Mouse (Mus musculus): ENCODE measurements around the gene Thada. TPM values are rescaled to one million over a fixed set of nuclear protein-coding genes. Genes with fewer than 3 reads are reported as not detected.
A peak's percentile ranks its signal among the peaks of the same experiment; 100 is the strongest.

Gene Thada
- polyA plus RNA-seq, 2 experiments, result 9.1 to 9.7 TPM

DNA sequence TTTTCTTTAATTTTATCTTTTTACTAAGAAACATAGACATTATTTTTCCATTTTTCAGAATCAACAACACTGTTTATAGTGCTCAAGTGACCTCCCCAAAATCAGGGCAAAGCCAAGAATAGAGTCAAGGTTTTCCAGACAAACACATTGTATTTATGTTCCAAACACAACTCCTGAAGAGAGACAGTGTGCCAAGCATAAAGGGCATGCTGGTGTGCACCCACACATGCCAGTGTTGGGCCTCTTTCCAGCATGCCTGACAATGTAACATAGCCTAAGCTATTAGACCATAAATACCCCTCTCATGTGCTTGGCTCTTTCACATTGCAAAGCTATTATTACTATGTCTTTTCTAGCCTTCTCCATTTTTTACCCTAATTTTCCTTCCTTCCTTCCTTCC lies 205.8 kb downstream of the Thada start:
- Histone ChIP-seq H3K9me3 (ENCODE audit: control insufficient read depth, low read length) (no peaks in the 10 kb centered on the region), H3K4me3 (replicated peaks; ENCODE audit: low read length) (no peak overlapping the region), H3K4me1 (ENCODE audit: control insufficient read depth, insufficient read depth, low read length) (peaks cover 59% of the 10 kb centered on the region), H3K36me3 (ENCODE audit: control insufficient read depth, insufficient read depth, low read length) (no peaks in the 10 kb centered on the region), H3K27ac (replicated peaks; ENCODE audit: low read depth, low read length) (no peak overlapping the region), H3K9ac (ENCODE audit: low read depth, low read length, severe bottlenecking) (no peak overlapping the region), H3K4me2 (replicated peaks; ENCODE audit: low read depth, low read length, severe bottlenecking) (no peak overlapping the region), H3K27me3 (ENCODE audit: control insufficient read depth, insufficient read depth, low read length) (no peaks in the 10 kb centered on the region)
- ATAC-seq (ENCODE audit: low FRiP score, low read depth) (no peak), DNase-seq (ENCODE audit: low spot score) (no peak)
- no peak for TF ChIP-seq POLR2A (IDR thresholded peaks at IDR 0.05; ENCODE audit: borderline replicate concordance, extremely low read depth, insufficient read depth, insufficient read length)

DNA sequence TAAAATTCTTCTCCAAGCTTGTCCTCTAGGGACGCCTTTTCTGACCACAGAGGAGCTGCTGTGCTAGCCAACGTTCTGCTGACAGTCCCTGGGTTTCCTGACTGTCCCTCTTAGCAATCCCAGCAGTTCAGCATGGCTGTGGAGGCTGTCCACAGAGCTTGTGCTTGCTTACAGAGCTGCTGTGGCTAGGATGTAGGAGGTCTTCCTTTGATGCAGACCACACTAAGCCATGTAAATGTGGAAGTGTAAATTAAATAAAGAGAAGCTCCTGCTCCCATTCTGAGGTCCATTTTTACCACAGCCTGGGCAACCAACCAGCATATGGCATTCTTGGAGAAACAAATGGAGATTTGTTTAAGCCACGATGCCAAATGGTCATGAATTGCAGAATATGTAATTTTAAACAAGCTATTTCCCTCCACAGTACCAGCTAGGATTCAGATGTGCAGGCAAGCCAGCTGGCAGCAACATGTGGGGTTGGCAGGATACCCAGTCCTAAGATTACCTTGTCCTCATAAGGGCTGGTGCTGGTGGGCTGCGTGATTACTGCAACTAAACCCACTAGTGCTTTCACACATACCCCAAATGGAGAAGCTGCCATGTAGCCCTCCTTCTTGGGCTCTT lies 207.3 kb downstream of the Thada start:
- no peak overlapping the region for H3K4me3 ChIP-seq (replicated peaks; ENCODE audit: low read length)
- peaks cover 44% of the 10 kb centered on the region for H3K4me1 ChIP-seq (ENCODE audit: control insufficient read depth, insufficient read depth, low read length)
- ATAC-seq (ENCODE audit: low FRiP score, low read depth), result peak; percentile 81
- no peak for TF ChIP-seq POLR2A (IDR thresholded peaks at IDR 0.05; ENCODE audit: borderline replicate concordance, extremely low read depth, insufficient read depth, insufficient read length)
- H3K36me3 ChIP-seq (ENCODE audit: control insufficient read depth, insufficient read depth, low read length), result no peaks in the 10 kb centered on the region
- H3K27ac ChIP-seq (replicated peaks; ENCODE audit: low read depth, low read length), result peak overlapping the region; percentile 81
- H3K4me2 ChIP-seq (replicated peaks; ENCODE audit: low read depth, low read length, severe bottlenecking), result 0 out of 2 replicates have a peak overlapping the region, but pooled peaks have one; percentile 2
- DNase-seq (ENCODE audit: low spot score), result peak; percentile 81
- no peaks in the 10 kb centered on the region for H3K27me3 ChIP-seq (ENCODE audit: control insufficient read depth, insufficient read depth, low read length)
- H3K9me3 ChIP-seq (ENCODE audit: control insufficient read depth, low read length), result no peaks in the 10 kb centered on the region
- no peak overlapping the region for H3K9ac ChIP-seq (ENCODE audit: low read depth, low read length, severe bottlenecking)
- 42% methylated on average over 4 of the region's 4 CpGs for WGBS

DNA sequence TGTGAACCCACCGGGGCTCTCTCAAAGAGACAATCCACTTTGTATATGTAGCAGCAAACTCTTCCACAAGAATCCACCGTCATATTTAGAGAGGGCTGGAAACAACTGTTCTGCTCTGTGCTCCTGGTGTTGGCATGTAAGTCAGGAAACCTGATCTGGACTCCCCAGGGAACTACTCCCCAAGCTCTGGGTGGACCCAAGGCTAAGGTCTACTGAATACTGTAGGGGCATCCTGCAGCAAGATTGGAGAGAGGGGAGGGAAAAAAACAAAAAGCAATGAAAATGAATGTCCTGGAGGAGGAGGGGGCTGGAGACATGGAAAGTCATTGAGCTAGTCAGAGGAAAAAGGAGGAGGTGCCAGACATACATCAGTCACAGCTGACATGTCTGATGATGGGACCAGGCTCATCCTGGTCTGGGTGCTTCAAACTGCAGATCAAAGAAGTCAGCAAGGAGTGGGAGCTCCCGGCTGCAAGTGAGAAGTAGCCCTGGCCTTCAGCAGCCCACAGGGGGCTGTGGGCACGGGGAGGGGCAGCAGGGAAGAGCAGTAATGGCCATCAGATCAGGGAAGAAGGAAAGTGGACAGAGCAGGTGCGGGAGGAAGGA lies 208.0 kb downstream of the Thada start:
- Histone ChIP-seq H3K27me3 (ENCODE audit: control insufficient read depth, insufficient read depth, low read length) (no peaks in the 10 kb centered on the region), H3K4me1 (ENCODE audit: control insufficient read depth, insufficient read depth, low read length) (peaks cover 42% of the 10 kb centered on the region), H3K4me2 (replicated peaks; ENCODE audit: low read depth, low read length, severe bottlenecking) (no peak overlapping the region), H3K9ac (ENCODE audit: low read depth, low read length, severe bottlenecking) (no peak overlapping the region), H3K9me3 (ENCODE audit: control insufficient read depth, low read length) (no peaks in the 10 kb centered on the region), H3K27ac (replicated peaks; ENCODE audit: low read depth, low read length) (0 out of 2 replicates have a peak overlapping the region, but pooled peaks have one; percentile 7), H3K4me3 (replicated peaks; ENCODE audit: low read length) (no peak overlapping the region), H3K36me3 (ENCODE audit: control insufficient read depth, insufficient read depth, low read length) (no peaks in the 10 kb centered on the region)
- no peak for DNase-seq (ENCODE audit: low spot score)
- no peak for ATAC-seq (ENCODE audit: low FRiP score, low read depth)
- WGBS, result 53% methylated on average over 5 of the region's 5 CpGs
- TF ChIP-seq POLR2A (IDR thresholded peaks at IDR 0.05; ENCODE audit: borderline replicate concordance, extremely low read depth, insufficient read depth, insufficient read length), result no peak

DNA sequence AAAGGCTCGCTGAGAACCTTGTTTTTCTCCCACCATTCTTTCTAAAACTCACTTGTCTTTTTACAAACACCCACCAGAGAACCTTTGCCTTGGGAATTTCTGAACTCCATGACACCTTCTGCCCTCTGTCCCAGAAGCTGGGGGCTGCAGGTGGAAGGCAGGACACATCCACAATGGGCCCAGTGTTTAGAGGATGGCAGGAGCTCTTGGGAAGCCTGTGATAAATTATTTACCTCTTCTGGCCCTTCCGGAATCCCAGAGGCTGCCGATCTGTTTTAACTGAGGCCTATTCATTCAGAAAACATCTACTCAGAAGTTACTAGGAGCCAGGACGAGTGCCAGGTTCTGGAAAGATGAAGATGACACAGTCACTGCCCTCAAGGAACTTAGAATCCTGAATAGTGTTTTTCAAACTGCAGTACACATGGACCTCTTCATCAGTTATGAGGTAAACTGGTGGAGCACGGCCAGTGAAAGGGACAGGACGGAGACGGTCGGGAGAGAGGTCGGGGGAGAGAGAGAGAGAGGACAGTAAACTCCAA lies 209.7 kb downstream of the Thada start:
- no peak for TF ChIP-seq POLR2A (IDR thresholded peaks at IDR 0.05; ENCODE audit: borderline replicate concordance, extremely low read depth, insufficient read depth, insufficient read length)

DNA sequence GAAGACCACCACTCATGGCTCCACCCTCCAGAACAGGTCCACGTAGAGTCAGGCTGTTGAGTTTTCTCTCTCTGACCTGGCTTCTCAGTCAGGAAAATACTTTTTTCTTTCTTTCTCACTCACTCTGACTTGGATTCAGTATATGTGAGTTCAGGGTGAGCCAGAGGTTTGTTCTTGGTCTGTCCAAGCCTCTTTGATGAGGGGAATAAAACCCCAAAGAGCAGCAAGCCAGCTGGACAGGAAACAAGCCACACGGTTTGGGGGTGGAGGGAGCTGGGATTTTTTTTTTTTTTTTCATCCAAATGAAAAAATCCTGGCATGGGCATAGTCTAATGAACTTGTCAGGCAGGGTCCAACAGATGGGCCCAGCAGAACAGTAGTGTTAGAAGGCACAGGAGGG lies 210.2 kb downstream of the Thada start:
- no peaks in the 10 kb centered on the region for H3K27me3 ChIP-seq (ENCODE audit: control insufficient read depth, insufficient read depth, low read length)
- H3K4me1 ChIP-seq (ENCODE audit: control insufficient read depth, insufficient read depth, low read length), result peaks cover 38% of the 10 kb centered on the region
- no peaks in the 10 kb centered on the region for H3K9me3 ChIP-seq (ENCODE audit: control insufficient read depth, low read length)
- H3K4me3 ChIP-seq (replicated peaks; ENCODE audit: low read length), result no peak overlapping the region
- 29% methylated on average over 2 of the region's 2 CpGs for WGBS
- H3K27ac ChIP-seq (replicated peaks; ENCODE audit: low read depth, low read length), result 0 out of 2 replicates have a peak overlapping the region, but pooled peaks have one; percentile 11
- no peak overlapping the region for H3K9ac ChIP-seq (ENCODE audit: low read depth, low read length, severe bottlenecking)
- H3K4me2 ChIP-seq (replicated peaks; ENCODE audit: low read depth, low read length, severe bottlenecking), result no peak overlapping the region
- DNase-seq (ENCODE audit: low spot score) (peak; percentile 33), ATAC-seq (ENCODE audit: low FRiP score, low read depth) (0 out of 2 replicates have a peak, but pooled peaks have one; percentile 13)
- TF ChIP-seq POLR2A (IDR thresholded peaks at IDR 0.05; ENCODE audit: borderline replicate concordance, extremely low read depth, insufficient read depth, insufficient read length), result no peak
- H3K36me3 ChIP-seq (ENCODE audit: control insufficient read depth, insufficient read depth, low read length), result no peaks in the 10 kb centered on the region; the same call in 1 of the 2 replicates

More for the DNA sequence above, 209.7 kb downstream of the Thada start:
- WGBS, result 48% methylated on average over 9 of the region's 9 CpGs
- no peaks in the 10 kb centered on the region for H3K36me3 ChIP-seq (ENCODE audit: control insufficient read depth, insufficient read depth, low read length)
- H3K27ac ChIP-seq (replicated peaks; ENCODE audit: low read depth, low read length), result peak overlapping the region; percentile 11; the same call in 1 of the 2 replicates
- no peak overlapping the region for H3K4me2 ChIP-seq (replicated peaks; ENCODE audit: low read depth, low read length, severe bottlenecking)
- no peak overlapping the region for H3K9ac ChIP-seq (ENCODE audit: low read depth, low read length, severe bottlenecking)
- DNase-seq (ENCODE audit: low spot score) (no peak), ATAC-seq (ENCODE audit: low FRiP score, low read depth) (no peak)
- H3K4me3 ChIP-seq (replicated peaks; ENCODE audit: low read length), result no peak overlapping the region
- H3K4me1 ChIP-seq (ENCODE audit: control insufficient read depth, insufficient read depth, low read length), result peaks cover 42% of the 10 kb centered on the region
- no peaks in the 10 kb centered on the region for H3K9me3 ChIP-seq (ENCODE audit: control insufficient read depth, low read length)
- no peaks in the 10 kb centered on the region for H3K27me3 ChIP-seq (ENCODE audit: control insufficient read depth, insufficient read depth, low read length)
